ENCODE assay signal across 25 mouse cellular contexts in genomic region chr6:143835331-143835730, GRCm38 (mm10).
"Had no signal": no experiment of that assay in that cellular context is flagged by ENCODE, and none has a peak within 500 bp of the region (broad histone marks: within the 10 kb centered on the region; RNA-seq: fewer than 3 reads in every experiment).

No protein-coding gene starts in this region.

- H3K9ac ChIP-seq: intestine, embryonic 15.5 days; kidney, embryonic 15.5 days; limb, embryonic 12.5 days; liver, embryonic 12.5 days; liver, embryonic 15.5 days; midbrain, embryonic 12.5 days; midbrain, embryonic 15.5 days; neural tube, embryonic 12.5 days; neural tube, embryonic 15.5 days; stomach, embryonic 15.5 days had no signal

- H3K9me3 ChIP-seq: intestine, embryonic 15.5 days; kidney, embryonic 15.5 days; limb, embryonic 12.5 days; liver, embryonic 12.5 days; liver, embryonic 15.5 days; midbrain, embryonic 12.5 days; midbrain, embryonic 15.5 days; neural tube, embryonic 12.5 days; neural tube, embryonic 15.5 days; stomach, embryonic 15.5 days had no signal

- H3K4me2 ChIP-seq: intestine, embryonic 15.5 days; kidney, embryonic 15.5 days; limb, embryonic 12.5 days; liver, embryonic 12.5 days; liver, embryonic 15.5 days; midbrain, embryonic 12.5 days; midbrain, embryonic 15.5 days; neural tube, embryonic 12.5 days; neural tube, embryonic 15.5 days; stomach, embryonic 15.5 days had no signal

- H3K27ac ChIP-seq: intestine, embryonic 15.5 days; kidney, embryonic 15.5 days; left cerebral cortex, adult 2 months; limb, embryonic 12.5 days; liver, embryonic 12.5 days; liver, embryonic 15.5 days; macrophage; midbrain, embryonic 12.5 days; midbrain, embryonic 15.5 days; neural tube, embryonic 12.5 days; neural tube, embryonic 15.5 days; stomach, embryonic 15.5 days had no signal

- H3K4me1 ChIP-seq: intestine, embryonic 15.5 days; kidney, embryonic 15.5 days; midbrain, embryonic 12.5 days; neural tube, embryonic 12.5 days; stomach, embryonic 15.5 days had no signal

- H3K36me3 ChIP-seq: intestine, embryonic 15.5 days; kidney, embryonic 15.5 days; liver, embryonic 15.5 days; midbrain, embryonic 15.5 days; stomach, embryonic 15.5 days had no signal

- DNase-seq: kidney, adult 11 months; kidney, adult 8-10 months; kidney, postnatal 10 days; kidney, postnatal 36 days; layer of hippocampus, postnatal 36 days; liver; lung, postnatal 10 days; retina, postnatal 1 day; right cerebral cortex, postnatal 25 days; spleen, adult 18-20 months; thymus, adult 2 months; thymus, postnatal 14 days; thymus, postnatal 4 days had no signal

- H3K4me3 ChIP-seq: intestine, embryonic 15.5 days; kidney, embryonic 15.5 days; left cerebral cortex, adult 2 months; limb, embryonic 12.5 days; liver, embryonic 12.5 days; liver, embryonic 15.5 days; midbrain, embryonic 12.5 days; midbrain, embryonic 15.5 days; neural tube, embryonic 12.5 days; neural tube, embryonic 15.5 days; stomach, embryonic 15.5 days had no signal

- H3K27me3 ChIP-seq: intestine, embryonic 15.5 days; kidney, embryonic 15.5 days; liver, embryonic 12.5 days; liver, embryonic 15.5 days; midbrain, embryonic 12.5 days; midbrain, embryonic 15.5 days; neural tube, embryonic 12.5 days; neural tube, embryonic 15.5 days; stomach, embryonic 15.5 days had no signal

- ATAC-seq: intestine, embryonic 15.5 days; liver, embryonic 12.5 days; midbrain, embryonic 15.5 days had no signal
